Mouse (Mus musculus): ENCODE measurements at regions not wholly inside any gene's neighbourhood (a gene's known extent, or its start where the extent isn't known, plus 50 kb on each side); places are given as distances from the start of the nearest gene placed in this dataset.
A peak's percentile ranks its signal among the peaks of the same experiment; 100 is the strongest.

GRCm38 (mm10) chr12:102064710-102065325 lies 63.7 kb upstream of the Slc24a4 start:
- Histone ChIP-seq H3K4me1 (ENCODE audit: insufficient read depth, low read depth, low read length) (no peaks in the 10 kb centered on the region), H3K4me2 (replicated peaks; ENCODE audit: low read depth, low read length) (no peak overlapping the region), H3K9me3 (ENCODE audit: low read length) (no peaks in the 10 kb centered on the region), H3K27me3 (replicated peaks; ENCODE audit: insufficient read depth, low read length) (no peaks in the 10 kb centered on the region), H3K36me3 (ENCODE audit: insufficient read depth, low read length) (no peaks in the 10 kb centered on the region), H3K27ac (ENCODE audit: low read length) (no peak overlapping the region), H3K4me3 (ENCODE audit: low read depth, low read length) (no peak overlapping the region), H3K9ac (replicated peaks; ENCODE audit: low read depth) (no peak overlapping the region)
- ATAC-seq (peak; percentile 34), DNase-seq (ENCODE audit: low spot score) (peak; percentile 43)
- no peak for TF ChIP-seq EP300 (IDR thresholded peaks at IDR 0.05)
- no peak for TF ChIP-seq CTCF (IDR thresholded peaks at IDR 0.05)
- WGBS, result 66% methylated on average over 5 of the region's 5 CpGs

- Histone ChIP-seq H3K9me3 (ENCODE audit: low read length) (no peaks in the 10 kb centered on the region), H3K36me3 (ENCODE audit: insufficient read depth, low read length) (no peaks in the 10 kb centered on the region), H3K4me1 (ENCODE audit: insufficient read depth, low read depth, low read length) (no peaks in the 10 kb centered on the region), H3K4me2 (replicated peaks; ENCODE audit: low read depth, low read length) (no peak overlapping the region), H3K9ac (replicated peaks; ENCODE audit: low read depth) (no peak overlapping the region), H3K27ac (ENCODE audit: low read length) (no peak overlapping the region), H3K27me3 (replicated peaks; ENCODE audit: insufficient read depth, low read length) (no peaks in the 10 kb centered on the region), H3K4me3 (ENCODE audit: low read depth, low read length) (no peak overlapping the region)
- no peak for TF ChIP-seq CTCF (IDR thresholded peaks at IDR 0.05)
- TF ChIP-seq EP300 (IDR thresholded peaks at IDR 0.05), result no peak
- ATAC-seq (no peak), DNase-seq (ENCODE audit: low spot score) (no peak)
- 87% methylated on average over 7 of the region's 7 CpGs for WGBS
Observed at GRCm38 (mm10) chr12:102067685-102068084, 60.8 kb upstream of the Slc24a4 start.

GRCm38 (mm10) chr12:102069521-102070201 lies 58.9 kb upstream of the Slc24a4 start:
- ATAC-seq, result peak; percentile 88

GRCm38 (mm10) chr12:102071888-102072619 lies 56.5 kb upstream of the Slc24a4 start:
- ATAC-seq (no peak), DNase-seq (ENCODE audit: low spot score) (no peak)
- WGBS, result 90% methylated on average over 9 of the region's 9 CpGs
- no peaks in the 10 kb centered on the region for H3K36me3 ChIP-seq (ENCODE audit: insufficient read depth, low read length)
- no peaks in the 10 kb centered on the region for H3K4me1 ChIP-seq (ENCODE audit: insufficient read depth, low read depth, low read length)
- H3K4me3 ChIP-seq (ENCODE audit: low read depth, low read length), result no peak overlapping the region
- no peak overlapping the region for H3K4me2 ChIP-seq (replicated peaks; ENCODE audit: low read depth, low read length)
- TF ChIP-seq CTCF (IDR thresholded peaks at IDR 0.05) (no peak), EP300 (IDR thresholded peaks at IDR 0.05) (no peak)
- no peak overlapping the region for H3K27ac ChIP-seq (ENCODE audit: low read length)
- H3K27me3 ChIP-seq (replicated peaks; ENCODE audit: insufficient read depth, low read length), result no peaks in the 10 kb centered on the region
- no peak overlapping the region for H3K9ac ChIP-seq (replicated peaks; ENCODE audit: low read depth)
- no peaks in the 10 kb centered on the region for H3K9me3 ChIP-seq (ENCODE audit: low read length)

More at GRCm38 (mm10) chr12:102069521-102070201, 58.9 kb upstream of the Slc24a4 start:
- no peaks in the 10 kb centered on the region for H3K36me3 ChIP-seq (ENCODE audit: insufficient read depth, low read length)
- DNase-seq (ENCODE audit: low spot score), result peak; percentile 83
- H3K4me1 ChIP-seq (ENCODE audit: insufficient read depth, low read depth, low read length), result no peaks in the 10 kb centered on the region
- no peaks in the 10 kb centered on the region for H3K27me3 ChIP-seq (replicated peaks; ENCODE audit: insufficient read depth, low read length)
- TF ChIP-seq CTCF (IDR thresholded peaks at IDR 0.05), result no peak
- TF ChIP-seq EP300 (IDR thresholded peaks at IDR 0.05), result peak; percentile 65
- H3K4me2 ChIP-seq (replicated peaks; ENCODE audit: low read depth, low read length), result no peak overlapping the region
- H3K9me3 ChIP-seq (ENCODE audit: low read length), result no peaks in the 10 kb centered on the region
- whole genome bisulfite sequencing, result 42% methylated on average over 10 of the region's 10 CpGs
- no peak overlapping the region for H3K9ac ChIP-seq (replicated peaks; ENCODE audit: low read depth)
- no peak overlapping the region for H3K4me3 ChIP-seq (ENCODE audit: low read depth, low read length)
- H3K27ac ChIP-seq (ENCODE audit: low read length), result peak overlapping the region; percentile 20; the same call in 1 of the 2 replicates

- H3K4me2 ChIP-seq (replicated peaks; ENCODE audit: low read depth, low read length), result no peak overlapping the region
- DNase-seq (ENCODE audit: low spot score), result no peak
- no peak overlapping the region for H3K9ac ChIP-seq (replicated peaks; ENCODE audit: low read depth)
- no peak overlapping the region for H3K27ac ChIP-seq (ENCODE audit: low read length)
- 85% methylated on average over 3 of the region's 3 CpGs for WGBS
- no peak for ATAC-seq
- no peaks in the 10 kb centered on the region for H3K9me3 ChIP-seq (ENCODE audit: low read length)
- H3K4me1 ChIP-seq (ENCODE audit: insufficient read depth, low read depth, low read length), result no peaks in the 10 kb centered on the region
- no peak overlapping the region for H3K4me3 ChIP-seq (ENCODE audit: low read depth, low read length)
- H3K27me3 ChIP-seq (replicated peaks; ENCODE audit: insufficient read depth, low read length), result no peaks in the 10 kb centered on the region
- TF ChIP-seq EP300 (IDR thresholded peaks at IDR 0.05) (no peak), CTCF (IDR thresholded peaks at IDR 0.05) (no peak)
- no peaks in the 10 kb centered on the region for H3K36me3 ChIP-seq (ENCODE audit: insufficient read depth, low read length)
Observed at GRCm38 (mm10) chr12:102073540-102073939, 55.0 kb upstream of the Slc24a4 start.

GRCm38 (mm10) chr12:102076298-102076697 lies 52.2 kb upstream of the Slc24a4 start:
- H3K9ac ChIP-seq (replicated peaks; ENCODE audit: low read depth), result no peak overlapping the region
- no peak for ATAC-seq
- H3K27ac ChIP-seq (ENCODE audit: low read length), result no peak overlapping the region
- H3K27me3 ChIP-seq (replicated peaks; ENCODE audit: insufficient read depth, low read length), result no peaks in the 10 kb centered on the region
- H3K4me2 ChIP-seq (replicated peaks; ENCODE audit: low read depth, low read length), result no peak overlapping the region
- H3K4me3 ChIP-seq (ENCODE audit: low read depth, low read length), result no peak overlapping the region
- DNase-seq (ENCODE audit: low spot score), result no peak
- 45% methylated on average over 5 of the region's 5 CpGs for WGBS
- no peaks in the 10 kb centered on the region for H3K36me3 ChIP-seq (ENCODE audit: insufficient read depth, low read length)
- no peaks in the 10 kb centered on the region for H3K9me3 ChIP-seq (ENCODE audit: low read length)
- no peaks in the 10 kb centered on the region for H3K4me1 ChIP-seq (ENCODE audit: insufficient read depth, low read depth, low read length)
- TF ChIP-seq CTCF (IDR thresholded peaks at IDR 0.05) (no peak), EP300 (IDR thresholded peaks at IDR 0.05) (no peak)

Data from lung, postnatal 0 days (tissue).